Mouse (Mus musculus) ES-E14 (cell line): ENCODE results near the gene Rhoq. TPM values are rescaled to one million over a fixed set of nuclear protein-coding genes. Genes with fewer than 3 reads are reported as not detected.

ENCODE experiments used
- DNase-seq: peaks from one replicate; pipeline ENCODE4 v3.0.0-alpha.2; 2013; ENCODE audit warnings: low read depth, low spot score
- H3K27ac ChIP-seq: 2 replicates; pipeline ENCODE4 v1.5.1; 2012; ENCODE audit warnings: low read depth, mild to moderate bottlenecking, low read length, moderate library complexity, mixed read lengths; ENCODE audit not compliant: poor library complexity, insufficient read depth, severe bottlenecking
- H3K36me3 ChIP-seq: 2 replicates; pipeline ENCODE4 v1.6.1; 2012; ENCODE audit warnings: mild to moderate bottlenecking, low read length, moderate library complexity, mixed read lengths; ENCODE audit not compliant: control insufficient read depth, poor library complexity, insufficient read depth, severe bottlenecking
- H3K4me1 ChIP-seq, 2 experiments: fragments of 150-350 bp in 1 of 2; sonication (generic) in 1 of 2; 2 replicates each; pipeline ENCODE4 v1.6.1; 2012; ENCODE audit warnings: low read length in 2 of 2, mild to moderate bottlenecking in 1 of 2, mixed read lengths in 1 of 2; ENCODE audit not compliant: control insufficient read depth in 2 of 2, insufficient read depth in 2 of 2, poor library complexity in 1 of 2
- H3K4me3 ChIP-seq, 2 experiments: fragments of 150-350 bp in 1 of 2; sonication (generic) in 1 of 2; 2 replicates each; pipeline ENCODE4 v1.5.1; 2012; ENCODE audit warnings: low read length in 2 of 2, low read depth in 1 of 2, mild to moderate bottlenecking in 1 of 2, mixed read lengths in 1 of 2; ENCODE audit not compliant: insufficient read depth in 1 of 2, poor library complexity in 1 of 2, severe bottlenecking in 1 of 2
- H3K9ac ChIP-seq: 2 replicates; pipeline ENCODE4 v1.6.1; 2012; ENCODE audit warnings: low read depth, mild to moderate bottlenecking, low read length, mixed read lengths; ENCODE audit not compliant: poor library complexity, insufficient read depth, severe bottlenecking
- H3K9me3 ChIP-seq: fragments of 150-350 bp; sonication (generic); 2 replicates; pipeline ENCODE4 v1.6.1; 2012; ENCODE audit warnings: low read depth, mild to moderate bottlenecking, low read length; ENCODE audit not compliant: control insufficient read depth, insufficient read depth
- CHD2 ChIP-seq: IDR thresholded peaks from 2 replicates; pipeline ENCODE4 v1.6.1; 2014; ENCODE audit warnings: mild to moderate bottlenecking, low read depth, low read length, inconsistent platforms
- HCFC1 ChIP-seq: IDR thresholded peaks from 2 replicates; pipeline ENCODE4 v1.6.1; 2012; ENCODE audit warnings: low read length, inconsistent platforms, borderline replicate concordance; ENCODE audit not compliant: insufficient read depth
- MAFK ChIP-seq: IDR thresholded peaks from 2 replicates; pipeline ENCODE4 v1.6.1; 2014; ENCODE audit warnings: mild to moderate bottlenecking, low read depth, low read length, inconsistent platforms; ENCODE audit not compliant: insufficient read depth
- ZC3H11A ChIP-seq: IDR thresholded peaks from 2 replicates; pipeline ENCODE4 v1.6.1; 2012; ENCODE audit warnings: low read depth, mild to moderate bottlenecking, inconsistent platforms, low read length, borderline replicate concordance
- ZNF384 ChIP-seq: IDR thresholded peaks from 2 replicates; pipeline ENCODE4 v1.6.1; 2012; ENCODE audit warnings: low read depth, low read length, inconsistent platforms
- in situ Hi-C, 2 experiments: fragments of 600-800 bp; cut with MboI; formaldehyde crosslinking; loops; one replicate each; pipeline ENCODE4 v1.15.1; 2025; ENCODE audit warnings: low sequenced_read_pairs in 2 of 2, inconsistent platforms in 1 of 2; ENCODE audit not compliant: unreplicated experiment in 2 of 2
- total RNA-seq: library from RNA; depleted of rRNA; stranded (reverse); fragments of 300-350 nt; gene quantifications from 2 replicates; pipeline ENCODE4 v1.2.3, GENCODE M21; 2012

Gene Rhoq
- total RNA-seq, 1 experiment = 5.9 TPM

- in situ Hi-C loops = no loop called here
- no peak for DNase-seq
- Histone ChIP-seq H3K4me3 (no peak overlapping the region), H3K36me3 (no peaks in the 10 kb centered on the region), H3K9ac (no peak overlapping the region), H3K9me3 (no peaks in the 10 kb centered on the region), H3K27ac (no peak overlapping the region), H3K4me1 (peaks cover 0 to 4% of the 10 kb centered on the region in 2 experiments; a peak in 1 of 4 replicates)
- TF ChIP-seq ZC3H11A (no peak), HCFC1 (no peak), MAFK (no peak), ZNF384 (no peak), CHD2 (no peak)
Measured at GRCm38 (mm10) chr17:86957239-86957638, 5.6 kb upstream of the Rhoq start.

GRCm38 (mm10) chr17:86957968-86958367 is 4.9 kb upstream of the Rhoq start:
- H3K27ac ChIP-seq = no peak overlapping the region
- in situ Hi-C loops = no loop called here
- no peak overlapping the region for H3K9ac ChIP-seq
- DNase-seq = no peak
- no peaks in the 10 kb centered on the region for H3K9me3 ChIP-seq
- no peaks in the 10 kb centered on the region for H3K36me3 ChIP-seq
- TF ChIP-seq MAFK = no peak
- no peak for TF ChIP-seq HCFC1
- TF ChIP-seq ZC3H11A = no peak
- no peak for TF ChIP-seq ZNF384
- no peak for TF ChIP-seq CHD2
- peaks cover 0 to 4% of the 10 kb centered on the region in 2 experiments; a peak in 1 of 4 replicates for H3K4me1 ChIP-seq
- no peak overlapping the region for H3K4me3 ChIP-seq

DNA sequence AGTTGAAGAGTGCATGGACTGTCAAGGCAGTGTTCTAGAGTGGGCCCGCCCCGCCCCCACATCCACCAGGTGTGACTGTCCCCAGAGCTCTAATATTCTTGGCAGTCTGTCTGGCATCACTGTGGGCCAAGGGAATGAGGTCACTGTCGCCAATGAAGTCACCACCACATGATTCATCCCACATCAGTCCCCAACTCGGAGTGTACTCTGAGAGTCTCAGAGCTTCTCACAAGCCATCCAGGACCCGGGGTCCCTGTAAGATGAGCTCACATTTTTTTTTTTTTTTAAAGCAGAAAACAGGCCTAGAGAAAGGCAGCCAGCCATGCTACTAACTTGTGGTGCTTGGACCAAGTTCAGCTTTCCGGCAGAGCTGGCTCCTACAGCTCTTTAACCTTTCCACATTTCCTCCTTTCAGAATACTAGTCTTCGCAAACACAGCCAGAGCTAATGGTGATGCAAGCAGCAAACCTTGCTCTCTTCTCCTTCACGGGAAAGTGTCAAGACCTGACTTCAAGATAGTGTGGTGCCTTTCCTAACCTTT is 1.5 kb upstream of the Rhoq start:
- no peak overlapping the region for H3K9ac ChIP-seq
- H3K27ac ChIP-seq = no peak overlapping the region
- peaks cover 0 to 11% of the 10 kb centered on the region in 2 experiments; a peak in 2 of 4 replicates for H3K4me1 ChIP-seq
- H3K36me3 ChIP-seq = no peaks in the 10 kb centered on the region
- H3K9me3 ChIP-seq = no peaks in the 10 kb centered on the region
- in situ Hi-C loops = no loop called here
- H3K4me3 ChIP-seq = no peak overlapping the region
- TF ChIP-seq HCFC1 (no peak), CHD2 (no peak), MAFK (no peak), ZC3H11A (no peak), ZNF384 (no peak)
- no peak for DNase-seq

DNA sequence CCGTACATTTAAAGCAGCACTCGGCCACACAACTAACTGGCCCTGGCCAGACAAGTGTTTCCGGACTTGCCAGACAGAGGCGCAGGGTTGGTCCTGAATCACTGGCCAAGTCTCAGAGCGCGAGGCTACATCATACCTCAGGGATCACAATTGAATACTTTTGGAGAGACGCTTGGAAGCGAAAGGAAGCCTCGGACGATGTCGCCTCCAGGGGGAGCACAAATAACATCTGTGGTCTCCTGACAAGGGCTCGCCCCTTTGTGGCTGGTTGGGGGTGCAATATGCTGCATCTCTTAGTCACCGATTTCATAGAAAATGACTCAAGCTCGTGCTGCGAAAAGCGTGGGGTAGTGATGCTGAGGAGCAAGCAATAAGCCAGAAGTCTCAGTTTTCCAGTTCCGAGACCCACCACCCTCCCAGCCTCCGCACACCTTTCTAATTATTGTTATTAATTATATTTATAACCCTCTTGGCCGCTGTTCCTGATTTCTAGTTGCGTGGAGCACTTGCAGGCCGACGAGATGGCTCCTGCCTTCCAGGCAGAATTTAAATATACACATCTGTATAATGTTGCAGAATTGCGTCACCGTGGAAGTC is 487 bp upstream of the Rhoq start:
- Histone ChIP-seq H3K27ac (no peak overlapping the region), H3K36me3 (no peaks in the 10 kb centered on the region), H3K9me3 (no peaks in the 10 kb centered on the region), H3K9ac (peak overlapping the region; percentile 93), H3K4me3 (peak overlapping the region; percentile 71 to 80), H3K4me1 (peaks cover 0 to 11% of the 10 kb centered on the region in 2 experiments; a peak in 2 of 4 replicates)
- TF ChIP-seq HCFC1 = no peak
- no peak for TF ChIP-seq ZC3H11A
- TF ChIP-seq ZNF384 = no peak
- TF ChIP-seq MAFK = no peak
- no peak for TF ChIP-seq CHD2
- DNase-seq = peak; percentile 75
- in situ Hi-C loops = no loop called here
